Mouse (Mus musculus): Measurements from ENCODE around the gene Rab11fip5. TPM values are rescaled to one million over a fixed set of nuclear protein-coding genes. Genes with fewer than 3 reads are reported as not detected.

Gene Rab11fip5
- polyA plus RNA-seq, 1 experiment from 2014 or later: 12.3 TPM

DNA sequence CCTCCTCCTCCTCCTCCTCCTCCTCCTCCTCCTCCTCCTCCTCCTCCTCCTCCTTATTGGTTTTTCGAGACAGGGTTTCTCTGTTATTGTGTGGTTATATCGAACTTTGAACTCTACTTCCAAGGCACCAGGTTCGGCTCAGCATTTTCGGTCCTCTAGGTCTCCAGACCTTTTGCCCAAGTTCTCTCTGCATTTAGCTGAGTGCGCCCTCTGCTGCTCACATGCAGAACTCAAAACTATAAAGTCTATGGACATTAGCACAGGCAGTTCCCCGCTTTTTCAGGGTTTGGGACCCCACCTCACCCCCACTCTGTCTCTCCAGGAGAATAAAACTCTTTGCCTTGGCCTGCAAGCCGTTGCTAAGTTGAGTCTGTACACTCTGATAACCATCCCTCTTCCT lies 17.4 kb upstream of the Rab11fip5 start:
- no peaks in the 10 kb centered on the region for H3K36me3 ChIP-seq
- no peaks in the 10 kb centered on the region for H3K27me3 ChIP-seq
- no peak overlapping the region for H3K27ac ChIP-seq
- no peaks in the 10 kb centered on the region for H3K9me3 ChIP-seq
- no peak overlapping the region for H3K4me3 ChIP-seq
- H3K4me1 ChIP-seq: no peaks in the 10 kb centered on the region
- H3K4me2 ChIP-seq (replicated peaks): no peak overlapping the region
- 21% methylated on average over 5 of the region's 7 CpGs for WGBS
- no peak overlapping the region for H3K9ac ChIP-seq
- no peak for ATAC-seq (ENCODE audit: insufficient number of reproducible peaks, insufficient read depth, low FRiP score, low TSS enrichment)

DNA sequence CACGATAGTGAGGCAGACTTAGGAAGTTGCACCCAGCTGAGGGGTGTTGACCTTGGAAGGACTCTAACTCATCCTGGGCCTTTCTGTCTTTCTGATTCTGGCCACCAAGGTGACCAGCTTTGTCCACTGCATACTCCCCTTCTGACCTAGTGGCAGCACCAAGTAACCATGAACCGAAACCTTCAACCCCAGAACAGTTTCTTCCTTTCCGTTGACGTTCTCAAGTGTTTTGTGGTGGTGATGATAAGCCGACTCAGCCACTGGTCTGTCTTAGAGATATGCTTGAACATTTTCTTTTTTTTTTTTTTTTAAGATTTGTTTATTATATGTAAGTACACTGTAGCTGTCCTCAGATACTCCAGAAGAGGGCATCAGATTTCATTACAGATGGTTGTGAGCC lies 14.2 kb upstream of the Rab11fip5 start:
- H3K4me1 ChIP-seq: peaks cover 4% of the 10 kb centered on the region; the same call in 1 of the 2 replicates
- WGBS: 85% methylated on average over 5 of the region's 5 CpGs
- no peaks in the 10 kb centered on the region for H3K36me3 ChIP-seq
- no peak overlapping the region for H3K4me2 ChIP-seq (replicated peaks)
- H3K9ac ChIP-seq: no peak overlapping the region
- ATAC-seq (ENCODE audit: insufficient number of reproducible peaks, insufficient read depth, low FRiP score, low TSS enrichment): no peak
- H3K4me3 ChIP-seq: no peak overlapping the region
- no peaks in the 10 kb centered on the region; the same call in none of the 2 replicates for H3K27me3 ChIP-seq
- no peak overlapping the region for H3K27ac ChIP-seq
- H3K9me3 ChIP-seq: no peaks in the 10 kb centered on the region

DNA sequence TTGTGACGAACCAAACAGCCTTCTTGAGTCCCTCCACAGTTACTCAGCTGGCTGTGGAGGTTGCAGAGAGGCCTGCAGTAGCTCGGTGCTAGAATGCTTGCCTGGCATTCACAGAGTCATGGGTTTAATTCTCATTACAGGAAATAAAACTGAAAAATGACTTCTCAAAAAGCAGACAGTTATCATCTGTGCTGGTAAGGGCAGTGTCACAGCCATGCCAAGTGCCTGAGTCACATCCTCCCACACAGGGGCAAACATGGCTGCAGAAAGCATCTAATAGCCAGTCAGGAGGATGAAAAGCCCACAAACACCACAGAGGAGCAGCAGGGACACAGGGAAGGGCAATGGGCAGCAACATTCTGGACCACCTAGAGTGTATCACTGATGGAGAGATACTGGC lies 8.4 kb upstream of the Rab11fip5 start:
- H3K4me3 ChIP-seq: no peak overlapping the region
- H3K9ac ChIP-seq: no peak overlapping the region
- ATAC-seq (ENCODE audit: insufficient number of reproducible peaks, insufficient read depth, low FRiP score, low TSS enrichment): no peak
- H3K4me2 ChIP-seq (replicated peaks): no peak overlapping the region
- H3K27ac ChIP-seq: no peak overlapping the region
- WGBS: 77% methylated on average over 2 of the region's 2 CpGs
- H3K36me3 ChIP-seq: no peaks in the 10 kb centered on the region
- H3K27me3 ChIP-seq: no peaks in the 10 kb centered on the region; the same call in none of the 2 replicates
- peaks cover 6% of the 10 kb centered on the region for H3K4me1 ChIP-seq
- no peaks in the 10 kb centered on the region for H3K9me3 ChIP-seq

DNA sequence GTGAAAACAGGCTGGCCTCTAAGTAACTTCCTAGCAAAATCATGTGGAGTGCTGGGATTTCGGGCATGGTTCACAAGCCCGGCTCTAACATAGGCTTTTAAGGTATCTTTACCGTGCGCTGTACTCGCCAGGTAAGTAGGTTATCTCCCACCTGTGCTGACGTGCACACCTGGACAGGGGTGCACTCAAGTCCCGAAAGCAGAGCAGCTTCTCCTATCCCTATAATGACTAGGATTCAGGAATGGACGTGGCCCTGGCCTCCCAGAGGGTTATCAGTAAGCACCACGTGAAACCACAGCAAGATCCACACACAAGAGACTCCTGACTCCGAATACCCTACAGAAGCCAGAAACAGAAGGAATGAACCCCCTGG lies 7.2 kb upstream of the Rab11fip5 start:
- no peaks in the 10 kb centered on the region for H3K9me3 ChIP-seq
- no peak for ATAC-seq (ENCODE audit: insufficient number of reproducible peaks, insufficient read depth, low FRiP score, low TSS enrichment)
- WGBS: 76% methylated on average over 10 of the region's 10 CpGs
- peaks cover 6% of the 10 kb centered on the region for H3K4me1 ChIP-seq
- no peaks in the 10 kb centered on the region for H3K36me3 ChIP-seq
- H3K27ac ChIP-seq: no peak overlapping the region
- no peak overlapping the region for H3K4me3 ChIP-seq
- H3K4me2 ChIP-seq (replicated peaks): no peak overlapping the region
- no peaks in the 10 kb centered on the region; the same call in none of the 2 replicates for H3K27me3 ChIP-seq
- H3K9ac ChIP-seq: no peak overlapping the region

DNA sequence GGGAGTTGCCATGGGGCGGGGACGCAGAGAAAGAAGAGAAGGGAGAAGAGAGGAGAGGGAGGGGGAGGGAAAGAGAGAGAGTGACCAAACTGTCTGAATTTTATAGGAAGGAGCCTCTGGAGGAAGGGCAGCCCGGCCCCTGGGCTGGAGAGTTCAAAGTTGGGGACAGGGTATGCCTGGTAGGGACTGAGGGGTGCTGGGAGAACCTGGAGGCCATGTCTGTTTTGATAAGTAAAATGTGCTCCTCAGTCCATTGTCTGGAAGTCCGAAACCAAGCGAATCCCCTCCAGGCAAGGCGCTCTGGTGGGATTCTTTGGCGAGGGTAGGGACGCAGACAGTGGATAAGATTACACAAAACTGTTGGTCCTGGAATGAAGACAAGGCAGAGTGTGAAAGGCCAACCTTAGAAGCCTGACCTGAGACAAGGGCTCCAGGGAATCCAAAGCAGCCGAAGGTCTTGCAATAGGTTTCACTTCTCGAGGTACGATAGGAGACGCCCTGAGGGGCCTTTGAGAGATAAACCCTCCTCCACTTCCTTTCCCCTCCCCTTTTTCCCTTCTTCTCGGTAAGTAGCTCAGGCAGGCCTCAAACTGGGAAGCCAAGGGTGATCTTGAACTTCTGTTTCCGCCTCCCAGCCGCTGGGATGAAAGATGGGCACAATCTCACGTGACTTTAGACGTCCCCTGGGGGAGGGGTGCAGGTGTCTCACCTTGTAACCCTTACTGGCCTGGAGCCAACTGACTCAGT lies 6.6 kb upstream of the Rab11fip5 start:
- Histone ChIP-seq H3K4me2 (replicated peaks) (peak overlapping the region; percentile 33), H3K27me3 (no peaks in the 10 kb centered on the region; the same call in none of the 2 replicates), H3K4me3 (no peak overlapping the region), H3K4me1 (peaks cover 2% of the 10 kb centered on the region), H3K36me3 (no peaks in the 10 kb centered on the region), H3K27ac (no peak overlapping the region), H3K9ac (no peak overlapping the region), H3K9me3 (no peaks in the 10 kb centered on the region)
- 18% methylated on average over 17 of the region's 17 CpGs for WGBS
- ATAC-seq (ENCODE audit: insufficient number of reproducible peaks, insufficient read depth, low FRiP score, low TSS enrichment): no peak

DNA sequence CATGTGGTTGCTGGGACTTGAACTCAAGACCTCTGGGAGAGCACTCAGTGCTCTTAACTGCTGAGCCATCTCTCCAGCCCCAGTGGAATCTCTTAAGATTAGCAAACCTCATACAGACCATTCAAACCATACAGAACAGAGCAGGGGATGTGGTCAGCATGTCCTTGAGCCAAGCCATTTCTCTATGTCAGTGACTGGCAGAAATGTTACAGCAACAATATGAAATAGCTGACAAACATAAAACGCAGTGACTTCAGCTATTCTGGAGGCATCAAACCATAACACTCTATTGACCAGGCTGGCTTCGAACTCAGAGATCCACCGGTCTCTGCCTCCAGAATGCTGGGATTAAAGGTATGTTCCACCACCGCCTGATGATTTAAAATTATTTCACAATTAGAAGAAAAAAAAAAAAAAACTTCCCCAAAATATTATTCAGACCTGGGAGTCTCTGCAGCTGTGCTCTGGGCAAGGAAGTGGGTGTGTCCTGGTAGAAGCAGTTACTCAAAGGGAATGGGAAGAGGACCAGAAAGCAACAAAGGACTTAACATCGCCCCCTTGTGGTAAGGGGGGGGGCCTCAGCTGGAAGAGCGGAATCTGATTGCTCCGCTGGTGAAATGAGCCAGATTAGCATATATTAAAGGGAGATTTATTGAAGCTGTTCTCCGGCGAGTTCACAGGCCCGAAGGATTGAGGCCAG lies 5.9 kb upstream of the Rab11fip5 start:
- no peaks in the 10 kb centered on the region; the same call in 1 of the 2 replicates for H3K27me3 ChIP-seq
- ATAC-seq (ENCODE audit: insufficient number of reproducible peaks, insufficient read depth, low FRiP score, low TSS enrichment): 0 out of 2 replicates have a peak, but pooled peaks have one; percentile 52

DNA sequence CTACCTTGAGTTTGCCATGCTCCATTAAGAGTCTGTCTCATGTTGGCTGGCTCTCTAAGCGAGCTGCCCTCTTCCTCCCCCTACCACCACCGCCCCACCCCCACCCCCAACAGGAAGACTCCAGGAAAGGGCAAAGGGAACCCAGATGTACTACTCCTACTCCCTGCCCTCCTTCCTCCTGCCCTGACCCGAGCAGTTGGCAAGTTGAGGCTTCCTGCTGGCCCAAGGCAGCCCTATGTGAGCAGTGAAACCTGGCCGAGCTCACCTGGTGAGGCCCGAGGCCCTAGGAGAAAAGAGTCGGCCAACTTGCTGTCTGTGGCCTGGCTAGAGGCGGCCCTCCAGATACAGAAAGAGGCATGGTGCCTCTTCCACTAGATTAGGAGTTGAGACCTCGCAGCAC lies 4.2 kb upstream of the Rab11fip5 start:
- no peak for ATAC-seq (ENCODE audit: insufficient number of reproducible peaks, insufficient read depth, low FRiP score, low TSS enrichment)
- Histone ChIP-seq H3K9me3 (no peaks in the 10 kb centered on the region), H3K36me3 (no peaks in the 10 kb centered on the region), H3K27ac (no peak overlapping the region), H3K4me1 (peaks cover 6% of the 10 kb centered on the region), H3K4me3 (no peak overlapping the region), H3K27me3 (no peaks in the 10 kb centered on the region; the same call in 1 of the 2 replicates), H3K4me2 (replicated peaks) (no peak overlapping the region), H3K9ac (no peak overlapping the region)
- 52% methylated on average over 8 of the region's 8 CpGs for WGBS

More for the DNA sequence above, 5.9 kb upstream of the Rab11fip5 start:
- no peak overlapping the region for H3K4me3 ChIP-seq
- H3K4me2 ChIP-seq (replicated peaks): peak overlapping the region; percentile 33
- H3K9me3 ChIP-seq: no peaks in the 10 kb centered on the region
- 28% methylated on average over 10 of the region's 10 CpGs for WGBS
- no peak overlapping the region for H3K9ac ChIP-seq
- no peaks in the 10 kb centered on the region for H3K36me3 ChIP-seq
- peaks cover 2% of the 10 kb centered on the region for H3K4me1 ChIP-seq
- no peak overlapping the region for H3K27ac ChIP-seq

DNA sequence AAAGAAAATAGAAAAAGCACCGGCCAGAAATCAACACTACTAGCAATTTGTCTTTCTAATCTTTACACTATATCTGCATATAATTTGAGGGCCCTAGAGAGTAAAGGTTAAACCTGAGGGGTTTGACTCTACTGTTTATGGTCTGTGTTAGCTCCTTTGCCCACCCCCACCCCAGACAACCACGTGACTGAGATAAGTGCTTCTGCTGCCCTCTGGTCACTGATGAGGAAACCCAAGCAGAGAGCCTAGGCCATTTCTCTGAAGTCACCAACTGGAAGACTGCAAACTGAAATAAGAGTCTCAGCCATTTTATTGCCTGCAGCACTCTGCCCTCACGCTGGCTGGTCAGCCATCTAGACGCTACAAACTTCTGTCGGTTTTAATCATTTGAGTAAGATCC lies 3.4 kb upstream of the Rab11fip5 start:
- 45% methylated on average over 5 of the region's 5 CpGs for WGBS
- ATAC-seq (ENCODE audit: insufficient number of reproducible peaks, insufficient read depth, low FRiP score, low TSS enrichment): no peak
- no peak overlapping the region for H3K9ac ChIP-seq
- no peak overlapping the region for H3K27ac ChIP-seq
- H3K27me3 ChIP-seq: no peaks in the 10 kb centered on the region; the same call in none of the 2 replicates
- H3K36me3 ChIP-seq: no peaks in the 10 kb centered on the region
- peaks cover 14% of the 10 kb centered on the region for H3K4me1 ChIP-seq
- no peak overlapping the region for H3K4me3 ChIP-seq
- no peak overlapping the region for H3K4me2 ChIP-seq (replicated peaks)
- H3K9me3 ChIP-seq: no peaks in the 10 kb centered on the region

DNA sequence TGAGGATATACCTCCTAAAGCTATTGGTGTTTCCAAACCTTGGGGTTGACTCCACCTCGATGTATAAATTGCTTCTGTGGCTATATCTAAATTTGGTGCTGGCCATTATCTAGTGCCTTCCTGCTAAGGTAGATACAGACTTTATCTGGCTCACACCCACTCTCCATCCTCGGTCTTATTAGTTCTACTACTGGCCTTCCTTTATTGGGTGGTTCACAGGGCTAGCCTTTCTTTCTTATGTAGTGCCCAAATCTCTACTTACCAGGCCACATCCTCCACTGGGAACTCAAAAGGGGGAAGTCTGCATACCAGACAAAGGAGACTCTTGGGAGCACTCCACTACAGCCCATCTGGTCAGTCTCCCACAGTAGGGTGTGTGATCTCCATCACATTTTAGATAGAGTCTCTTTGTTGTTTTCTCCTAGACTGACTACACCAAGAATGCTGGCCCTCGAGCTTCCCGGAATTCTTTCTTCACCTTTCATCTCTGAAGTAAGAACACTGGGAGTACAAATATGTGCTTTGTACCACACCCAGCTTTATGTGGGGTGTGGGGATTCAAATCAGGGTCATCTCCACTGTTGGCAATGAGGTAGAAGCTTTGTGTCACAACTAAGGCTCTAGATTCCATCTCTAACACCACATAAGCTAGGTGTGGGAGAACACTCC lies 2.8 kb upstream of the Rab11fip5 start:
- Histone ChIP-seq H3K36me3 (no peaks in the 10 kb centered on the region), H3K27ac (no peak overlapping the region), H3K4me3 (no peak overlapping the region), H3K9ac (no peak overlapping the region), H3K4me1 (peaks cover 20% of the 10 kb centered on the region), H3K9me3 (no peaks in the 10 kb centered on the region), H3K4me2 (replicated peaks) (no peak overlapping the region), H3K27me3 (no peaks in the 10 kb centered on the region; the same call in 1 of the 2 replicates)
- WGBS: 59% methylated on average over 4 of the region's 4 CpGs
- ATAC-seq (ENCODE audit: insufficient number of reproducible peaks, insufficient read depth, low FRiP score, low TSS enrichment): no peak

DNA sequence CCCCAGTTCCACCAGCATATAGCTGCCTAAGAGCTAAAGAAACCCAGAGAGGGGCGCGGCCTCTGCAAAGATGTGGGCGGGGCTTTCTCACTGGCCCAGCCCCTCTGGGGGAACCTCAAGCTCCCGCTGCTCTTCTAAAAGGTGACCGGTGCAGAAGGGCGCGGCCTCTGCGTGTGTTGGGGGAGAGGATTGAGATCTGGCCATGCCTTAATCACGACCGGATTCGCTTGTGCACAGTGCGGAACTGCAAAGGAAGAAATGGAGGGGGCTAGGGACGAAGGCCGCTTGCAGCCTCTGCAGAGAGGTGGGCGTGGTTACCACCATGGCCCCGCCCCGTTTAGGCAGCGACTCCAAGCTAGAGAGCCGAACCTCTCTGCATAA lies 290 bp upstream of the Rab11fip5 start:
- under 1% methylated on average over 19 of the region's 19 CpGs for WGBS
- H3K9me3 ChIP-seq: no peaks in the 10 kb centered on the region
- no peak overlapping the region for H3K27ac ChIP-seq
- H3K27me3 ChIP-seq: no peaks in the 10 kb centered on the region; the same call in 1 of the 2 replicates
- H3K4me3 ChIP-seq: peak overlapping the region; percentile 76
- H3K4me2 ChIP-seq (replicated peaks): peak overlapping the region; percentile 90
- H3K9ac ChIP-seq: 0 out of 2 replicates have a peak overlapping the region, but pooled peaks have one; percentile 80
- H3K36me3 ChIP-seq: no peaks in the 10 kb centered on the region
- H3K4me1 ChIP-seq: peaks cover 24% of the 10 kb centered on the region
- peak; percentile 95 for ATAC-seq (ENCODE audit: insufficient number of reproducible peaks, insufficient read depth, low FRiP score, low TSS enrichment)

DNA sequence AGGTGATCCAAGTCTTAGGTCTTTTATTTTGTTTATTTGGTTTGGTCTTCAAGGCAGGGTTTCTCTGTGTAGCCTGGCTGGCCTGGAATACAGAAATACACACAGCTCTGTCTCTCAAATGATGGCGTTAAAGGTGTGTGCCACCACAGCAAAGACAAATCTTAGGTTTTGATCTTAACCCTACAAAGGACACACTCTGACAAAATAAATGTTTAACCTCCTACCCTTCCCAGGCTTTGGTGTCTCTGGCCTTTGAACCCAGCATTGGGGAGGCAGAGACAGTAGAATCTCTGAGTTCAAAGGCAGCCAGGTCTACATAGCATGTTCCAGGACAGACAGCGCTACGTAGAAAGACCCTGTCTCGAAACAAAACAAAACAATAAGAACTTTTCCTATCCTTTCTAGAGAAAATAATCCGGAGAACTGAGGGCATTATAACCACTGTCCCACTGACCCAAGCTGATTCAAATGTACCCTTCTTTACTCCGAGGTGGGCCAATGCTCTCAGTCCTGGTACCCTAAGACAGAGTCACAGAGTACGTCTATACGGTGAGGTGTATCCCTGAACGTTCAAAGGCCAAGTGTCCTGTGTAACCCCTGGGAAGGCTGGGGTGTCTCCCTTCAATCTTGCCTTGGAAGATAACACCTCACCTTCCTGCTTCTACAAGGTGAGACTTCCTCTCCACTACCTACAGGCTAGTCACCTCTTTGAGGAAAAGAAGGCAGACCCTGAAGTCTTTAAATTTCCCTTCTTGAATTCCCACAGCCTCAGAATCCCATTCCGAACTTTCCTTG lies 1.2 kb downstream of the Rab11fip5 start:
- Histone ChIP-seq H3K27ac (no peak overlapping the region), H3K9ac (peak overlapping the region; percentile 80), H3K4me3 (peak overlapping the region; percentile 76), H3K4me2 (replicated peaks) (peak overlapping the region; percentile 90), H3K27me3 (no peaks in the 10 kb centered on the region; the same call in 1 of the 2 replicates), H3K4me1 (peaks cover 34% of the 10 kb centered on the region), H3K36me3 (no peaks in the 10 kb centered on the region), H3K9me3 (no peaks in the 10 kb centered on the region)
- ATAC-seq (ENCODE audit: insufficient number of reproducible peaks, insufficient read depth, low FRiP score, low TSS enrichment): no peak
- 86% methylated on average over 10 of the region's 10 CpGs for WGBS

Measured in embryonic facial prominence, embryonic 12.5 days (tissue).